Mouse (Mus musculus): ENCODE data around the gene Ttyh1. TPM values are rescaled to one million over a fixed set of nuclear protein-coding genes. Genes with fewer than 3 reads are reported as not detected.

Gene Ttyh1
- total RNA-seq (2014; fragmentation: Nextera tagmentation) (not detected in 2 replicates), total RNA-seq (2017) (0.09 and 0.52 TPM in 2 replicates)

DNA sequence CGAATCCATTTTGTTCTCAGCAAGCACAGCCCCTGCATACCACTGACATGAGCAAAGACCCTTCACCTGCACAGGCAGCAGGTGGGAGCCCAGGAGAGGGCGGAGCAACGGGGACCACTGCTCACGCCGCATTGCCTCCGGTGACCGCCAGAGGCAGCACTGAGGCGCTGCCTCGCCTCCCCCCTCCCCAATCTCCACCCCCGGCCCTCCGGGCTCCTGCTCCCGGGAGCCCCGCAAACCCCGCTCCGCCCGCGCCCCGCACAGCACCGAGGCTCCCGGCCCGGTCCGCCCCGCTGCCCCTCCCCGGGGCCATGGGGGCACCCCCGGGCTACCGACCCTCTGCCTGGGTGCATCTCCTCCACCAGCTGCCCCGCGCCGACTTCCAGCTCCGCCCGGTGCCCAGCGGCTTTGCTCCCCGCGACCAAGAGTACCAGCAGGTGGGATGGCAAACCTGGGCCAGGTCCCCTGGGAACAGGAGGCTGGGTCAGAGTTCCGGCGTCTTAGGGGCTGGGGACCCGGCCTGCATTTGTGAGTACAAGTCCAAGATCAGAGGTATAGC lies at the start of gene Ttyh1:
Gene Ttyh1 (plus strand): TSS at position 65 of the 559 bp plus-strand sequence.
- ATAC-seq (replicated peaks; ENCODE audit: poor library complexity, severe bottlenecking): peak; percentile 51; the same call in 1 of the 2 replicates

- ATAC-seq (replicated peaks; ENCODE audit: poor library complexity, severe bottlenecking): peak; percentile 54
Observed at GRCm38 (mm10) chr7:4071066-4071465, 48.1 kb upstream of the Ttyh1 start.

DNA sequence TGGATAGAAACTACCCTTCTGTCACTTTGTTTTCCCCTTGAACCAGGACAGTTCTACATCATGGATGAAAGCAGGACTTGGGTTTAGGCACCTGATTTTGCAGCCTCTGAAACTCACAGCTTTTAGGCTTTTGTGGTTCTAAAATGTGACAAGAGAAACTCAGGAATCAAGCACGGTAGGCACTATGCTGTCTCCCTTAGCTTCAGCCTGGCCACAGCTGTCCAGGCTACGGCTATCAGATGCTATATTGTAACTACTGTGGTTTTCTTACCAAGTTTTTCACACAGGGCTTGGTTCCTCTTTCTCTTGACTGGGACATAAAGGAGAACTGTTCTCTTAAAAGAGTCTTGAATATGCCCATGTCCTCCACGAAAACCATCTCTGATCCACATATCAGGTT lies 46.1 kb upstream of the Ttyh1 start:
- peak; percentile 95 for ATAC-seq (replicated peaks; ENCODE audit: poor library complexity, severe bottlenecking)

DNA sequence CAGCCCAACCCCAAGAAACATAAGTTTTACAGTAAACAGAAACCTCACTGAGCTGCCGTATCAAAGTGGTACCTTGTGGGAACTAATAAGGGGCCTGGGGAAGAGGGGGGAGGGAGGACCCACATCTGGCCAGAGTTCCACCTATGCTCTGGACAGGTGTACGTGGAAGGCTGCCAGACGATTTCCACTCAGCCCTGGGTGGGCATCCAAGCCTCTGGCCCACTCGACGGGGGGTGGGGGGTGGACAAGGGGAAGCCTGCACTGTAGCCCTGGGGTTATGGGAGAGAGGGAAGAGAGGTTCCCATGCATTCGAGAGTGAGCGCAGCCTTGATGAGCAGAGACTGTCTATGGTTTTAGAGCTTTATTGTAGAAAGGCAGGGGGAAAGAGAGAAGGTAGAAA lies 39.7 kb upstream of the Ttyh1 start:
- no peak for ATAC-seq (replicated peaks; ENCODE audit: poor library complexity, severe bottlenecking)

DNA sequence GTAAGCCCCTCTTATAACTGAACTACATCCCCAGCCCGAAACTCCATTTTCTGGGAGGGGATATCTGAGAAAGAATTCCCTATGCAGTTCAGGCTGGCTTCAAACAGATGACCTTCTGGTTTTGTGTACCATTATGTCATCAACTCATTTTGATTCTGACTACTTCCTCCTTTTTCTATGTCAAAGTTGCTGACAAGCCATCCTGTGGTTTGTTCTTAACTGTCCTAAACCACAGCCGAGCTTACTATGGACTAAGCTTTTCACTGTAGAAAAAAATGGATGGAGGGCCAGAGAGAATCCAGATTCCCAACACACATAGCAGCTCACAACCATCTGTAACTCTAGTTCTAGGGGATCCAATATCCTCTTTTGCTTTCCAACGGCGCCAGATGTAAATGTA lies 38.7 kb upstream of the Ttyh1 start:
- peak; percentile 75 for ATAC-seq (replicated peaks; ENCODE audit: poor library complexity, severe bottlenecking)

GRCm38 (mm10) chr7:4081706-4082105 lies 37.5 kb upstream of the Ttyh1 start:
- no peak for ATAC-seq (replicated peaks; ENCODE audit: poor library complexity, severe bottlenecking)

DNA sequence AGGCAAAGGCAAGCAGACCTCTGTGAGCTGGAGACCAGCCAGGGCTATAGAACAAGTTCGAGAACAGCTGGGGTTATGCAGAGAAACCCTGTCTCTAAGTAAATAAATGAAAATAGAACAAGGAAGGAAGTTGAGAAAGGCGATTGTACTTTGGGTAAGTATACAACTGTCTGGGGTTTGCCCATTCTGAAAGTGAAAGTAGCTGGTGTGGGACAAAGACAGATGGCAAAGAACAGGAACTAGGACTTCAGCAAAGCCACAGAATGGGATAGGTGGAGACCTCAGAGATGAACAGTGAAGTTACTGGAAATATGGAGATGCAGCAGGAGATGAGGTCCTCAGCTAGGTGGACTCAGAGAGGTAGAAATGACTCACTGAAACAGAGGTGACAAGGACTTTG lies 36.4 kb upstream of the Ttyh1 start:
- peak; percentile 76 for ATAC-seq (replicated peaks; ENCODE audit: poor library complexity, severe bottlenecking)

GRCm38 (mm10) chr7:4084161-4084560 lies 35.0 kb upstream of the Ttyh1 start:
- no peak for ATAC-seq (replicated peaks; ENCODE audit: poor library complexity, severe bottlenecking)

- peak; percentile 25 for ATAC-seq (replicated peaks; ENCODE audit: poor library complexity, severe bottlenecking)
Observed at GRCm38 (mm10) chr7:4085562-4085961, 33.6 kb upstream of the Ttyh1 start.

DNA sequence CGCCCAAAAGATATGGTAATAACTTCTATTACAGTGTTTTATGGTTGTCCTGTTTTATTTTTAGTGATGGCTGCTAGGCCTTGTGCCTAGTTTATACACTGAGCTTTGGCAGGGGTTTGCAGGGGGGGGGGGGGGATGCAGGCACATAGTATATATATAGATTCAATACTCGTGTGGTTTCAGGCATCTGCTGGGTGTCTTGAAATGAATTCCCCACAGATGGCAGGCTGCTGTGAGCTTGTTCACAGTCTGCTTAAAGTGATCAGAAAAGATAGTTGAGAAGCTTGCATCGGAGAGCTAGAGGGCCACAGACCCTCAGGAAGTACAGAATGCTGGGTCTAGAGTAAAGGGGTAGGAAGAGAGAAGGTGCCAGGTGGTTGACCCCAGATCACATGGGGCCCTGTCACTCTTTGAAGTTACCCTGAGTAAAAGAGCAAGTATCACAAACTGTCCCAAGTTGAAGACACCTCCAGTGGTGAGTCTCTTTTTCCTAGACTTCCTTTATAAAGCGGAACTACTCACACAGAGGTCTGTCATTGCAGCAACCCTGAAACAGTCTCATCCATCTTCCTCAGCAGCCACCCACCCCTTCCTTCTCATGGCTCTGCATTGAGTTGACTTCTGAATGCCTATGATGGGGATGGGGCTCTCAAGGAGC lies 31.8 kb upstream of the Ttyh1 start:
- ATAC-seq (replicated peaks; ENCODE audit: poor library complexity, severe bottlenecking): peak; percentile 74

- ATAC-seq (replicated peaks; ENCODE audit: poor library complexity, severe bottlenecking): no peak
Observed at GRCm38 (mm10) chr7:4087896-4088480, 31.2 kb upstream of the Ttyh1 start.

DNA sequence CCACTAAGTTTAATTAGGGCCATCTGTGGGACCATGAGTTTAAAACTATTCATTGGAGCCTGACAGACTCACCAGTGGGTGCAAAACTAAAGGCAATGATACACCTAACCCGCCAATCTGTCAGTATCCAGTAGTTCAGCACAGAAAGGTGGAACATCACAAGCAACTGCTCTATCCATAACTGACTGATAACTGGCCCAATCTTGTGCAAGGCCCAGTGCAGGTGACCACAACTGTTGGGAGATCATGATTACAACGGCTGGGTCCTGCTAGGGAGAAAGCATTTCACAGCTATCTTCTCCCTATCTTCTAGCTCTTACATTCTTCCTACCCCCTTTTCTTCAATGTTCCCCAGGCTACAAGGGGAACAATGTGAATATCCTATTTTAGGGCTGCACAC lies 30.5 kb upstream of the Ttyh1 start:
- peak; percentile 38 for ATAC-seq (replicated peaks; ENCODE audit: poor library complexity, severe bottlenecking)

DNA sequence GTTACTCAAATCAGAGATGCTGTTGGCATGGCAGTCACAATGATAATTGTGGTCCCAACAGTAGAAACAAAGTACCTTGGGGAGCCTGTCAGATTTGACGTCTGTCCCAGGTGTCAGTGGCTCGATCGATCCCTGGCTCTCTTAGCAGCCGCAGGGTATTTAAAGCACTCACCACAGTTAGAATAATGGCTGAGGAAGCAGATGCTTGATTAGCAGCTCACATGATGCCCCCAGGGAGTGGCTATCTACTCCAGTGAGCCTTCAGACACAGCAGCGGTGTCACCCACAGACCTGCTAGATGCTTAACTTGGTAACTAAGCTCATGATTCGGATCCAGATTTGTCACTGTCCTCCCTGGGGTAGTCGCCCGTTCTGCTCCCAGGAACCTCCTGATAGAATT lies 28.0 kb upstream of the Ttyh1 start:
- ATAC-seq (replicated peaks; ENCODE audit: poor library complexity, severe bottlenecking): no peak

DNA sequence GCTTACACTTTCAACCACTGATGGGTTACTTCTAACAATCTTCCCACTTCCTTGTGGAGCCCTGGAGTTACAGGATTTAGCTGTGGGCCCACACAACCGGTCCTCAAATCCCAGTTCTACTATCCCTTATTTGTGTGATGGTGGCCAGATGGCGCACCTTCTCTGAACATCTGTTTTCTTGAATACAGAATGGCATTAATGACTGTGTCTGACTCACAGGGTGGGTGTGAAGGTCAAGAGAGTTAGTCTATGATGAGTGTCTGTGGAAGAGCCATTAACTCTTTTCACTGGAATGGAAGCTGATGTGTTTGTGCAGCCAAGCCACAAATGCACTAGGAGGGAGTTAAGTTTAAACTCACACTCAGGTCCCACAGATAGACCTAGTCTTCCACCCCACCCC lies 20.9 kb upstream of the Ttyh1 start:
- ATAC-seq (replicated peaks; ENCODE audit: poor library complexity, severe bottlenecking): no peak

DNA sequence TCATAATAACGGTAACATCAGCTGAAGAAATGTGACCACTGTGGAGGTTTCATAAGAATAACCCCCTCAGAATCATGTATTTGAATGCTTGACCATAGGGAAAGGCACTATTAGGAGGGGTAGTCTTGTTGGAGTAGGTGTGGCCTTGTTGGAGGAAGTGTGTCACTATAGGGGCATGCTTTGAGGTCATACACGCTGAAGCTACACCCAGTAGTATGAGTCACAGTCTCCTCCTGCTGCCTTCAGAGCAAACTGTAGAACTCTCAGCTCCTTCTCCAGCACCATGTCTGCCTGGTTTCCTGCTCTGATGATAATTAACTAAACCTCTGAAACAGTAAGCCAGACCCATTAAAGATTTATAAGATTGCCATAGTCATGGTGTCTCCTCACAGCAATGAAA lies 20.4 kb upstream of the Ttyh1 start:
- ATAC-seq (replicated peaks; ENCODE audit: poor library complexity, severe bottlenecking): peak; percentile 87

GRCm38 (mm10) chr7:4101144-4101543 lies 18.1 kb upstream of the Ttyh1 start:
- no peak for ATAC-seq (replicated peaks; ENCODE audit: poor library complexity, severe bottlenecking)

DNA sequence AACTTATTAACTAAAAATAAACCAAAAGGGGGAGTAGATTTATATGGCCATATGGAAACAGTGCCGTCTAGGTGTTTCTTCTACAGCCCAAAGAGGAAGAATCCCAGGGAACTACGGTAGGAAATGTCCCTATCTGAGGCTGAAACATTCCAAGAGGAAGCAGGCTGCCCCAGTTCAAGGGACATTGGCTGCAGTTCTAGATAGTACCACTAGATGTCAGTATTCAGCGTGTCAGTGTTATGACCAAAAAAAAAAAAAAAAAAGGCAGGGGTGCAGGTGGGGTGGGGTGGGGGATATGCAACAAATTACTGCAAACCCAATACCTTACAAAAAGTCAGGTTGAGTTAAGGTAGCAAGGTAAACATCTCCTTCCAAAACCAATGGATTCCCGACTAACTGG lies 15.8 kb upstream of the Ttyh1 start:
- peak; percentile 58 for ATAC-seq (replicated peaks; ENCODE audit: poor library complexity, severe bottlenecking)

DNA sequence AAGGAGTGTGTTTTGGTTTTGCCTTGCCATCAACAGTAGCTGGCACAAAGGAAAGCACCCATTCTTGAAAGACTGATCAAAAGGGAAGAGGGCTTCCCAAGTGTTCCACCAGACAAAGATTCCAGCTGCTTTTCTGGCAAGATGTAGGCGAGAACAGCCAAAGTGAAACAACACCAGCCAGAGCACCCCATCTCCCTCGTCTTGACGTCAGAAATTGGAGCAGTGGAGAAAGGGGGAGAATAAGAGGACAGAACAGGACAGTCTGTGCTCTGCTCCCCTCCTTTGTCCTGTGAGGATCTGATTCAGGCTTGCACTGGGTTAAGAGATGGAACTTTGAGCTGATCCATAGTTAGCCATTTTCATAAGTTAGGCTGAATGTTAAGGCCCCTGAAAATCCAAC lies 7.4 kb upstream of the Ttyh1 start:
- no peak for ATAC-seq (replicated peaks; ENCODE audit: poor library complexity, severe bottlenecking)

- ATAC-seq (replicated peaks; ENCODE audit: poor library complexity, severe bottlenecking): no peak
Observed at GRCm38 (mm10) chr7:4117050-4117814, 2.0 kb upstream of the Ttyh1 start.

GRCm38 (mm10) chr7:4119976-4120921 lies 1.0 kb downstream of the Ttyh1 start:
- ATAC-seq (replicated peaks; ENCODE audit: poor library complexity, severe bottlenecking): no peak

Measured in granulocyte monocyte progenitor cell, adult 5-6 weeks (primary cell).